Mouse (Mus musculus): ENCODE results near the gene Olfr851. TPM values are rescaled to one million over a fixed set of nuclear protein-coding genes. Genes with fewer than 3 reads are reported as not detected.

Gene Olfr851
- not detected in 2 replicates for polyA plus RNA-seq (2012)

GRCm38 (mm10) chr9:19492995-19493394 is at the start of gene Olfr851:
TSS of gene Olfr851 (plus strand) at chr9:19493295.

GRCm38 (mm10) chr9:19478148-19478547 is 14.9 kb upstream of the Olfr851 start, which contains the start of gene Olfr850:
TSS of gene Olfr850 (minus strand) at chr9:19478248.

GRCm38 (mm10) chr9:19540976-19541375 is 47.9 kb downstream of the Olfr851 start, which contains the start of gene Olfr853:
TSS of gene Olfr853 (minus strand) at chr9:19541076.

Other genes starting within 250 kb of the Olfr851 start
- gene Olfr843, start 241.3 kb upstream of the Olfr851 start, polyA plus RNA-seq (2012), result 0.01 TPM in 1 of 2 replicates, not detected in the other
- not detected in 2 replicates for gene Olfr844, start 176.9 kb upstream of the Olfr851 start, polyA plus RNA-seq (2012)
- gene Olfr845, start 156.8 kb upstream of the Olfr851 start, polyA plus RNA-seq (2012), result 0.04 TPM in 1 of 2 replicates, not detected in the other
- gene Olfr846, start 129.3 kb upstream of the Olfr851 start, polyA plus RNA-seq (2012), result 0.03 TPM in 1 of 2 replicates, not detected in the other
- gene Olfr847, start 114.6 kb upstream of the Olfr851 start, polyA plus RNA-seq (2012), result not detected in 2 replicates
- gene Olfr849, start 53.0 kb upstream of the Olfr851 start, polyA plus RNA-seq (2012), result not detected in 2 replicates
- gene Olfr850, start 15.0 kb upstream of the Olfr851 start, polyA plus RNA-seq (2012), result not detected in 2 replicates
- not detected in 2 replicates for gene Olfr853, start 47.8 kb downstream of the Olfr851 start, polyA plus RNA-seq (2012)
- gene Olfr854, start 74.1 kb downstream of the Olfr851 start, polyA plus RNA-seq (2012), result not detected in 2 replicates
- gene Olfr855, start 89.3 kb downstream of the Olfr851 start, polyA plus RNA-seq (2012), result not detected in 2 replicates
- gene Zfp317, start 128.8 kb downstream of the Olfr851 start, polyA plus RNA-seq (2012), result 0.64 and 0.76 TPM in 2 replicates
- gene Olfr857, start 216.1 kb downstream of the Olfr851 start, polyA plus RNA-seq (2012), result not detected in 2 replicates